Mouse (Mus musculus) spleen, adult 2 months (tissue): Measurements from ENCODE around the gene Nt5dc2.

Experiments
- CTCF ChIP-seq: fragments of 200-500 bp; IDR thresholded peaks from 2 replicates; pipeline ENCODE4 v1.5.1; 2011; ENCODE audit warnings: mild to moderate bottlenecking, inconsistent platforms; ENCODE audit not compliant: insufficient read depth, insufficient read length, insufficient replicate concordance; ENCODE audit errors: extremely low read depth
- POLR2A ChIP-seq: fragments of 200-500 bp; IDR thresholded peaks from 2 replicates; pipeline ENCODE4 v1.6.1; 2011; ENCODE audit warnings: low read depth, low read length, inconsistent platforms

- TF ChIP-seq CTCF (no peak), POLR2A (no peak)
These were observed 42.1 kb downstream of the Nt5dc2 start for GRCm38 (mm10) chr14:31172781-31173455.
